Mouse (Mus musculus) bone marrow macrophage, adult 2 months (primary cell): ENCODE results near the gene Fam122a.

Experiments
- CTCF ChIP-seq: IDR thresholded peaks from 2 replicates; pipeline ENCODE4 v1.5.1; 2012; ENCODE audit warnings: low read depth, mild to moderate bottlenecking, low read length, moderate library complexity
- POLR2A ChIP-seq: IDR thresholded peaks from 2 replicates; pipeline ENCODE4 v1.6.1; 2012; ENCODE audit warnings: mild to moderate bottlenecking, low read depth, low read length, borderline replicate concordance

DNA sequence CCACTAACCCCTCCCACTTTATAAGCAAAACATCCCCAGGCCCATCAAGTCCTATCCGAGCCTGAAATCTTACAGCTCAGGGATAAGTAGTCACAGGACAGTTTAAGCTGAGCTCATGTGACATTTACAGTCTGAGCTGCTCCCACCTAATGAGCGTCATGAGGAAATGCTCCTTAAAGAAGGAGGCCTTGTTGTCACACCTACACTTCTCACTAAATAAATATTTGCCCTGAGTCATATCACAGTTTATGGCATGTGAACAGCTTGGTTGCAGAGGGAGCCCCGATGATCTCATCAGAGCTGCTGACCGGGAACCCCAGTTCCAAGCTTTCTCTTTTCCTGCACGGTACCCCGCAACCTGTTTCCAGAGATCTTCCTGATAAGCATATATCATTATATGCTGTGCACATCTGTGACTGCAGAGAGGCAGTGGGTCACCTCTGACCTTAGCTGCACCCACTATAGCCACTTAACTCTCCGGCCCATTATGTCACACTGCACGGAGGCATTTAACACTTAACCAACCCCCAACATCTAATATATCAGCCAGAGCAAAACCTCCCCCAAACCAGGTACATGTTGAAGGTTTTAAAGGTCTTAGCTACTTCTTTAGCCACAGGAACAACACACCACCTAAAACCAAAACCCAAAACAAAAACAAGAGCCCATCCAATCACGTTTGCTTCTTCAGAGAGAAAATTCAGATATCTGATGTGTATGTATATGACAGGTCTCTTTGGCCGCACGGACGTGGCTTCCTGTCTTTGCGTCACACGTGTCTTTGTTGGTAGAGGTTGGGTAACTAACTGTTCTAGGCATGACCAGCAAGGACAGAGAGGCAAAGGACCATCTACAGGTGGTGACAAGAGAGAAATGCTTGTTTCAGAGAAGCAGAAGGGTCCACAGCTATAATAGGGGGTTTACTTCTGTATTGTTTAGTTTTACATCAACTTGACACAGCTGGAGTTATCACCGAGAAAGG is 37.8 kb upstream of the Fam122a start:
- TF ChIP-seq CTCF (no peak), POLR2A (no peak)
